Mouse (Mus musculus): ENCODE data around the gene Fam43b.
"Not testable (repeated sequence)": the region's sequence is repeated elsewhere in the genome, so short reads cannot be mapped to it uniquely, and the experiment has no call there.

Gene Fam43b

DNA sequence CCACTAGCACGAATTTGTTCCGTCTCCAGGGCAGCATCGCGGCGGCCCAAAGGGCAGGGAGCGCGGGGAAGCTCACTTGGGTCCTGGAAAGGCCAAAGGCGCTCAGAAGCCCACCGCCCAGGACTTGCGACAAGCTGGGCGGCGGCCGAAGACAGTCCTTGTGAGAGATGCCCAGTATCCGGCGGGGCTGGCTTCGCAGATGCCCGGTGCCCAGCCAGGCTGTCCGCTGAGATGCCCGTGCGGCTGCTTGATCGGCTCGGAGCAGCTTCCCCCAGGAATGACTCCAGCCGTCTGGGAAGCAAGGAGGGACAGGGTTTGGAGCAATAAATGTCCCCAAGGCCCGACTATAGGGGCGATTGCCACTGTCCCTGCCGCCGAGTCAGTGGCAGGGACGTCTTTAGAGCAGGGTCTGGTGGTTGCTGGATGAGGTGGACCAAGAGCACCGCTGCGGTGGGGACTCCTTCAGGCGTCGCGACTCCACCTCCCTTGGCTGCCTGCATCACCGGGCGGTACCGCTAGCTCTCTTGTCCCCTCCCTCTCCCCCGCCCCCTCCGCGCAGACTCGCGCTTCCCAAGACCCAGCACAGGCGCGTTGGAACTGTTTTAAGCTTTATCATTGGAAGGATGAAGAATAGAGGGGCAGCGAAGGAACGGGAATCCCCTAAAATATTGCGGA lies at the start of gene Fam43b:
Gene Fam43b (minus strand): TSS at position 558 of the 675 bp plus-strand sequence.
- no peak for DNase-seq (ENCODE audit: low spot score in 2 of 2)

- no peak for DNase-seq (ENCODE audit: low spot score in 2 of 2)
Measured at GRCm38 (mm10) chr4:138444941-138445340, 48.6 kb upstream of the Fam43b start.

DNA sequence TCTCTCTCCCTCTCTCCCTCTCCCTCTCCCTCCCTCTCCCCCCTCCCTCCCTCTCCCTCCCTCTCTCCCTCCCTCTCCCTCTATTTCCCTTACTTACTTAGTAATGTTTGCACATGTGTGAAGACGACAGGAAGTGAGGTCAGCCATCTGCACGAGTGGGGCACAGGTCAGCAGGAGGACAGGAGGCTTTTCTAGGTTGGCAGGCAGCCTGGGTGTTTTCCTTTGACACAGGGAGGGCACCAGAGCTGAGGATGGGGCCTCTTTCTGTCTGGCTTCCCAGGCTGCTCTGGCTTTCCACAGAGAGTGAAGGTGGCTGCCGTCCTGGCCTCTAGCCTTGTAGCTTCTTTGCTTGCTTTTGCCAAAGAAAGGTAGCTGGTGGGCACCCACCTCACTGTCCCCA lies 43.7 kb upstream of the Fam43b start:
- no peak for DNase-seq (ENCODE audit: low spot score in 2 of 2)

DNA sequence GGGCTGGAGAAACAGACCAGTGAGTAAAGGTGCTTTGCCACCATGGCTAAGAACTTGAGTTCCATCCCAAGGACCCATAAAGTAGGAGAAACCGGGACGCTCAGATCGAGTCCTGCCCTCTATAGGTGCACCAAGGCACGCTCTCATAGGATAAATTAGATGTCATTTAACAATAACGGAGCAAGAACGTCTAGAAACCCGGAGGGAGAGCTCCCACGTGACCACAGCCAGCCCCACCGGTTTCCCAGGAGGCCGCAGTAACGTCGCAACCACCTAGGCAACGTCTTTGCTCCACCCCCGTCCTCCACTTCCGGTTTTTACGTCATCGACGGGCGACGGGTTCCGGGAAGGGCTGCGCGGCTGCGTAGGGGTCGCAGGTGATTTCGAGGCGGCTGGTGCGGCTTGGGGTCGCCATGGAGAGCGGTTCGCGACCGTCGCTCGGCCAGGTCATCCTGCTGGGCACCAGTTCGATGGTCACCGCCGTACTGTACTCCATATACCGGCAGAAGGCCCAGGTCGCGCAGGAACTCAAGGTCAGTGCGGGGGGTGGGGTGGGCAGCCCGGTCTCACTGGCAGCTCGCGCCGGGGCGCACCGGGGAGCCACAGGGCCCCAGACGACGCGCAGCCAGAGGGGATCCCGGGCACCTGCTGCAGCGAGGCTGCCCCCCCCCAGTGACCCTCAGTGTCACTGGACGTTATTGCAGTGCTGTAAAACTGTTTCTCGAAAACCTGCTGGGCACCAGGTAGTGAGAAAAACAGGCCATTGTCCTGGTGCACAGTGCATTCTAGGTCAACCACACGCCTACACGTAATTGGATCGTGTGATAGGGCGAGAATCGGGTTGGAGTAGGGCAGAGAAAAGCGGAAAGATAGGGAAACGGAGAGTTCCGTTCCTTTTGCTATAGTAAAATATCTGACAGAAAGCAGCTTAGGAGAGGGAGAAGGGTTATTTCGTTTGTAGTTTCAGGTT lies 38.3 kb upstream of the Fam43b start, which contains the start of gene Mul1:
Gene Mul1 (plus strand): TSS at position 325 of the 970 bp plus-strand sequence.
- DNase-seq (ENCODE audit: low spot score in 2 of 2): peak; percentile 93 to 99

- no peak for DNase-seq (ENCODE audit: low spot score in 2 of 2)
Measured at GRCm38 (mm10) chr4:138431340-138431739, 35.0 kb upstream of the Fam43b start.

DNA sequence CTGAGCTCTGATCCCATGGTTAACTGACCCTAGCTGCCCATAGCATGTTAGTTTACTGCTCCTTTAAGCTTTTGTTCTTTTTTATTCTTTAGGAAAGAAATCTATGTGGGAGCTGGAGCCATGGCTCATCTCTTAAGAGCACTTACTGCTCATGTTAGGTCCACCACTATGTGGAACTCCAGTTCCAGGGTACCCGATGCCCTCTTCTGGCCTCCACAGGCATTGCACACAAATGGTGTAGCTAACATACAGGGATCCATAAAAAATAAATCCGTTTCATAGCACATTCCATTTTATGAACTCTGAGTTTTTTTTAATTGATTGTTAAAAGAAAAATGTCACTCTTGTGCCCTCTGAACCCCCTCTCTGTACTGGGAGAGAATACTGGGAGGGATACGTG lies 33.5 kb upstream of the Fam43b start:
- DNase-seq (ENCODE audit: low spot score in 2 of 2): no peak

DNA sequence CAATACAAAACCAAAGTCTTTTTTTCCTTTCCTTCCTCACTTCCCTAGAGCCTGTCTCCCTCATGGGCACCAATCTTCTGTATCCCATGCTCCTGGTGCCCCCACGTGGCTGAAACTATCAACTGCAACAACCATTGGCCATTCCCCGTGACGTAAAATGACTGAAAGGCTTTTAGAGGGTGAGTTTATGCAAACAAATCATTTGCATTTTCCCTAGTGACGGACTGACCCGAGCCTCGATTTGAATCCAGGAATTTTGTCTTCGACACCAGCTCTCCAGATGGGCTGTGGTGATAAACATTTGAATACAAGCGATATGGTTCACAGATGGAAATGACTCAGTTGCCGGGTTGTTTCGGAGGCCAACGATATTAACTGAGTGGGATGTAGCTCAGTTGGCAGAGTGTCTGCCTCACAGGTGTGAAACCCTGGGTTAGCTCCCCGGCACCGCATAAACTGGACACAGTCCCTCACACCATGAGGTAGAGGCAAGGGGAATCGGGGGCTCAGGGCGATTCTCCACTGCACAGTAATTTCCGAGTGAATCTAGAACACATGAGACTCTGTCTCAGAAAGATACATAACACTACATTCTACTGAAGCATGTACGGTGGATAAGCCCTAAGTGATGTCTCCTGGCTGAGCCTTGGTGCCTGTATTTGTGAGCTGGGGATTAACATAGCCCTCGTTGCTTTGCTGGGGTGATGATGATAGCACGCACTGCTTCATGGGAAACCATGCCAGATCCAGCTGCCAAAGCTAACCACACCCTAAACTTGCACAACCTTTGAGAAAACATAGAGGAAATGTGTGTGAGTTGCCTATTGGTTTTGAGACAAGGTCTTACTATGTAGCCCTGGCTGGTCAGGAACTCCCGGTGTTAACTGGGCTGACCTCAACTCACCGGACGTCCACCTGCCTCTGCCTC lies 30.7 kb upstream of the Fam43b start:
- peak; percentile 68 to 88 for DNase-seq (ENCODE audit: low spot score in 2 of 2)

DNA sequence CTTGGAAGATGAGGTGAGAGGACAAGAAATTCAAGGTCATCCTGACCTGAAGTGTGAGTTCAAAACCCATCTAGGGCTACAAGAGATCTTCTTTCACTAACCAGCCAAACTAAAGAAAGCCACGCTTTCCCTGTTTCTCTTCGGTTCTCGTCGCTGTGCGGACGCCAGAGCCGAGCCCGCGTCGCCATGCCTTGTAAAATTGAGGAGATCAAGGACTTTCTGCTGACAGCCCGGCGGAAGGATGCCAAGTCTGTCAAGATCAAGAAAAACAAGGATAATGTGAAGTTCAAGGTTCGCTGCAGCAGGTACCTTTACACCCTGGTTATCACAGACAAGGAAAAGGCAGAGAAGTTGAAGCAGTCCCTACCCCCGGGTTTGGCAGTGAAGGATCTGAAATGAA lies 29.3 kb upstream of the Fam43b start:
- not testable (repeated sequence) for DNase-seq (ENCODE audit: low spot score in 2 of 2)

GRCm38 (mm10) chr4:138425028-138425427 lies 28.7 kb upstream of the Fam43b start:
- DNase-seq (ENCODE audit: low spot score in 2 of 2): no peak

DNA sequence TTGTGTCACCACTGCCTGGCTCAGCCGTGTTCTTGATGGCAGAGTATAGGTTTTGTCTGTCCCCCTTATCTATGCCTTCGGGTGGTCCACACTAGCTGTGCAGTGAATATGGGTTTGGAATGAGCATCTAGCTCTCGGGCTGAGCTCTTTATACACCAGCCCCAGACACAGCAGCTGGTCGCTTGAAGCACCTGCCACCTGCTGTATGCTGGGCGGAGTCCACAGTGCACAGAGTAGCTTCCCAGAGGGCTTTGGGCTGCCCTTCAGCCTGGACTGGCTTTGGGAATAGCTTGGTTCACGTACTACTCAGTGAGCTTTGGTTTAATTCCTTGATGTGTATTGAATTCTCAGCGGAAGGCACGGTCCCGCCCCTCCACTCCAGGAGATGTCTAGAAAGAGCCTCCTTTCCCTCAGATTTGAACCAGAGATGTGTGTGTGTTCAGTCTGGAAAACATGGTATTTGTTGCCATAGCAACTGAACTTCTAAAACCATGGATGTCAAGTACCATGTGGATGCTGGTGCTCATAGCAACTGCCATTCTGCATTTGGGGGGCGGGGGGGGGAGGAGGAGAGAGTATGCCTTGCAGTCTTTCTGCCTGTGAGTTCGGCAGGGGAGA lies 22.1 kb upstream of the Fam43b start:
- no peak for DNase-seq (ENCODE audit: low spot score in 2 of 2)

GRCm38 (mm10) chr4:138417882-138418281 lies 21.6 kb upstream of the Fam43b start:
- DNase-seq (ENCODE audit: low spot score in 2 of 2): no peak

- no peak for DNase-seq (ENCODE audit: low spot score in 2 of 2)
Measured at GRCm38 (mm10) chr4:138416414-138416813, 20.1 kb upstream of the Fam43b start.

- no peak for DNase-seq (ENCODE audit: low spot score in 2 of 2)
Measured at GRCm38 (mm10) chr4:138415991-138416390, 19.7 kb upstream of the Fam43b start.

GRCm38 (mm10) chr4:138414725-138415124 lies 18.4 kb upstream of the Fam43b start:
- DNase-seq (ENCODE audit: low spot score in 2 of 2): no peak

- DNase-seq (ENCODE audit: low spot score in 2 of 2): no peak
Measured at GRCm38 (mm10) chr4:138411504-138412121, 15.3 kb upstream of the Fam43b start.

DNA sequence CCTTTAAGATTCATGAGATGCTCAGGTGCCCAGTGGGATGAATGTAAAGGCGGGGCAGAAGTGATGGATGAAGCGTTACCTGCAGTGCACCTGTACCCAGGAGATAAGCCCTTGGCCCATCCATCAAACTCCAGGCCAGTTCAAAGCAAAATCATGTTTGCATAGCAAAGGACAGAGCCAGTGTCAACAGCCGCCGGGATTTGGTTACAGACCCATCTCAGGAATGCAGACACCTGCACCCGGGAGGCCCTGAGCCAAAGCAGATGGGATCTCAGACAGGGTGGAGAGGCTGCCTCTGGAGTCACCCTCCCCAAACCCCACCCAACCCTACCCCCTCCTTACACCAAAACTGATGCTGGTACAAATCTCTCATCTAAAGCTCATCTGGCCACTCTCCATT lies 14.7 kb upstream of the Fam43b start:
- DNase-seq (ENCODE audit: low spot score in 2 of 2): no peak

DNA sequence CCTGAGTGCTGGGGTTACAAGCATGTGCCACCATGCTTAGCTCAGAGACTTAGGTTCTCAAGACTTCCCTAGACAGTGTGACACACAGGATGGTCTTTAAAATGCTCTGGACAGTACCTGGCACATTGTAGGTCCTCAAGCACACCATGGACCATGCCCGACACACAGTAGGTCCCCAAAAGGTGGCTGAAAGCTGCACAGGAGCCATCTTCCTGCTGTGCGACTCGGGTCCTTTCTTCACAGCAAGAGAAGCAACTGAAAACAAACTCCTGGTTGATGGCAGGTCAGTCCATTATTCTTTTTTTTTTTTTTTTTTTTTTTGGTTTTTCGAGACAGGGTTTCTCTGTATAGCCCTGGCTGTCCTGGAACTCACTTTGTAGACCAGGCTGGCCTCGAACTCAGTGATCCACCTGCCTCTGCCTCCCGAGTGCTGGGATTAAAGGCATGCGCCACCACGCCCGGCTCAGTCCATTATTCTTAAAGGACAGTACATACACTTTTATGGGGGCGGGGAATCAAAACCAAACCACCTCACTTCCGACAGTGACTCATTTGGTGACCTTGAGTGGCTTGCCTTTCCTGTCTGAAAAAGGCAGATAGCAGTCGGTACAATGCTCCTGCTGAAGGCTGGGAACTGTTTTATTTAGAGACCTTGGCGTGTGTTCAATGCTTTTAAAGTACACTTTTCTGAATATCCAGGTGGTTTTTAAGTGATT lies 11.3 kb upstream of the Fam43b start:
- no peak for DNase-seq (ENCODE audit: low spot score in 2 of 2)

- DNase-seq (ENCODE audit: low spot score in 2 of 2): no peak
Measured at GRCm38 (mm10) chr4:138404806-138405205, 8.5 kb upstream of the Fam43b start.

- no peak for DNase-seq (ENCODE audit: low spot score in 2 of 2)
Measured at GRCm38 (mm10) chr4:138396711-138397110, 383 bp upstream of the Fam43b start.

Measured in urinary bladder, postnatal 4 days (tissue).